Mouse (Mus musculus): ENCODE results near the gene Shb. TPM values are rescaled to one million over a fixed set of nuclear protein-coding genes. Genes with fewer than 3 reads are reported as not detected.

Gene Shb
- total RNA-seq, 4 experiments from 2014 or later: 17.1 to 20.0 (median 18.9) TPM

GRCm38 (mm10) chr4:45422640-45423039 is 109.6 kb downstream of the Shb start:
- DNase-seq (ENCODE audit: low spot score in 2 of 2): no peak

- no peak for DNase-seq (ENCODE audit: low spot score in 2 of 2)
Observed at GRCm38 (mm10) chr4:45421519-45422260, 110.6 kb downstream of the Shb start.

GRCm38 (mm10) chr4:45420733-45421132 is 111.5 kb downstream of the Shb start:
- no peak for DNase-seq (ENCODE audit: low spot score in 2 of 2)

GRCm38 (mm10) chr4:45419051-45419450 is 113.2 kb downstream of the Shb start:
- no peak for DNase-seq (ENCODE audit: low spot score in 2 of 2)

GRCm38 (mm10) chr4:45418229-45418950 is 113.9 kb downstream of the Shb start:
- peak in 1 of 2 experiments; percentile 39 for DNase-seq (ENCODE audit: low spot score in 2 of 2)

GRCm38 (mm10) chr4:45416314-45416713 is 116.0 kb downstream of the Shb start:
- DNase-seq (ENCODE audit: low spot score in 2 of 2): no peak

GRCm38 (mm10) chr4:45413674-45414338 is 118.5 kb downstream of the Shb start:
- no peak for DNase-seq (ENCODE audit: low spot score in 2 of 2)

- DNase-seq (ENCODE audit: low spot score in 2 of 2): no peak
Observed at GRCm38 (mm10) chr4:45412433-45413192, 119.7 kb downstream of the Shb start.

GRCm38 (mm10) chr4:45411181-45411790 is 121.0 kb downstream of the Shb start:
- no peak for DNase-seq (ENCODE audit: low spot score in 2 of 2)

GRCm38 (mm10) chr4:45409270-45409669 is 123.0 kb downstream of the Shb start:
- DNase-seq (ENCODE audit: low spot score in 2 of 2): peak in 1 of 2 experiments; percentile 31

- DNase-seq (ENCODE audit: low spot score in 2 of 2): peak; percentile 68 to 88
Observed at GRCm38 (mm10) chr4:45408427-45409132, 123.7 kb downstream of the Shb start, which contains the start of gene Slc25a51. TSS of gene Slc25a51 (minus strand) at chr4:45408766.

- DNase-seq (ENCODE audit: low spot score in 2 of 2): no peak
Observed at GRCm38 (mm10) chr4:45407703-45408334, 124.5 kb downstream of the Shb start.

- no peak for DNase-seq (ENCODE audit: low spot score in 2 of 2)
Observed at GRCm38 (mm10) chr4:45407001-45407702, 125.1 kb downstream of the Shb start.

- DNase-seq (ENCODE audit: low spot score in 2 of 2): no peak
Observed at GRCm38 (mm10) chr4:45406397-45406796, 125.9 kb downstream of the Shb start.

- no peak for DNase-seq (ENCODE audit: low spot score in 2 of 2)
Observed at GRCm38 (mm10) chr4:45405315-45405714, 127.0 kb downstream of the Shb start.

- DNase-seq (ENCODE audit: low spot score in 2 of 2): no peak
Observed at GRCm38 (mm10) chr4:45404086-45404485, 128.2 kb downstream of the Shb start.

GRCm38 (mm10) chr4:45403499-45403878 is 128.8 kb downstream of the Shb start:
- DNase-seq (ENCODE audit: low spot score in 2 of 2): no peak

GRCm38 (mm10) chr4:45402878-45403498 is 129.3 kb downstream of the Shb start:
- no peak for DNase-seq (ENCODE audit: low spot score in 2 of 2)

- DNase-seq (ENCODE audit: low spot score in 2 of 2): no peak
Observed at GRCm38 (mm10) chr4:45402281-45402680, 130.0 kb downstream of the Shb start.

Measured in left cerebral cortex, adult 8-10 months (tissue).